Mouse (Mus musculus) gastrocnemius, postnatal 4 days (tissue): ENCODE results near the gene Wfdc21. TPM values are rescaled to one million over a fixed set of nuclear protein-coding genes. Genes with fewer than 3 reads are reported as not detected.
A peak's percentile ranks its signal among the peaks of the same experiment; 100 is the strongest.

ENCODE experiments used
- DNase-seq, 2 experiments: peaks; one replicate each; pipeline ENCODE4 v3.0.0; 2021 to 2022; ENCODE audit warnings: low spot score in 2 of 2, mixed read lengths in 2 of 2
- total RNA-seq, 2 experiments: library from RNA; stranded (reverse); gene quantifications; 2 replicates each; pipeline ENCODE4 v1.2.3; 2021

Wfdc21 gene
- total RNA-seq, 2 experiments from 2014 or later: 0.73 TPM; not detected in 1

DNA sequence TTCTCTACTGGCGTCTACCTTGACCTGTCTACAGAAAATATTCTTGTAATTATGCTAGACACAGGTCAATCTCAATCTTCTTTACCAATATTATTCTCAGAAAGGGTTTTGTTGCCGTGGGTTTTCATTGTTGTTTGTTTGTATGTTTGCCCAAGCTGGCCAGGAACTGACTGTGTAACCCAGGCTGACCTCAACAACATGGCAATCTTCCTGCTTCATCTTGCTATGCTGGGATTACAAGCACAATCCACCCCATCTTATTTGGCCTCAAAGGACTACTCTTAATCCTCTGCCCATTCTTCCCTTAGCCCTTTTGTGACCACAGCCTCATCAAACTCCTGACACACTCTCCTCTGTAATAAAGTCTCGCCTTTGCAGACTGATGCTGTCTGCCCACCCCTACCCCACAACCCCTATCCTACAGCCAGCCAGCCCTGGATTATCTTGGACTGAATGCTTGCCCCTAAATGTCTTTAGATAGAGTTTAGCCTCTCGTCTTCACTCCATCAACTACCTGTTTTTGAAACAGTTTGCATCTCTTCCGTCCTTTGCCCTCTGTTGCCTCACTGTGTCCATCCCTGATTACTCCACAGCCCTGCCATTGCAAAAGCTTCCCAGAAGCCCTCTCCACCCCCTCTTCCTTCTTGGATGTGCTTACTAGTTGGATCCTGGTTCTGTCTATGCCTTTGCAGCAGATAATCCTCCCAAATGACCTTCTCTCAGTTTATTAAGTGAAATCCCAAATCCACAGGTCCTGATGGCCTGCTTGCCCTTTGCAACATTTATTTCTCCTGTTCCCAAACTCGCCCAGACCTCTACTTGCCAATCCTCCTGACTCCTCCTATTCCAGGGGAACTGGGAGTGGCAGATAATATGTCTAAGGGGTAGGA is 881 bp downstream of the Wfdc21 start:
- no peak for DNase-seq

DNA sequence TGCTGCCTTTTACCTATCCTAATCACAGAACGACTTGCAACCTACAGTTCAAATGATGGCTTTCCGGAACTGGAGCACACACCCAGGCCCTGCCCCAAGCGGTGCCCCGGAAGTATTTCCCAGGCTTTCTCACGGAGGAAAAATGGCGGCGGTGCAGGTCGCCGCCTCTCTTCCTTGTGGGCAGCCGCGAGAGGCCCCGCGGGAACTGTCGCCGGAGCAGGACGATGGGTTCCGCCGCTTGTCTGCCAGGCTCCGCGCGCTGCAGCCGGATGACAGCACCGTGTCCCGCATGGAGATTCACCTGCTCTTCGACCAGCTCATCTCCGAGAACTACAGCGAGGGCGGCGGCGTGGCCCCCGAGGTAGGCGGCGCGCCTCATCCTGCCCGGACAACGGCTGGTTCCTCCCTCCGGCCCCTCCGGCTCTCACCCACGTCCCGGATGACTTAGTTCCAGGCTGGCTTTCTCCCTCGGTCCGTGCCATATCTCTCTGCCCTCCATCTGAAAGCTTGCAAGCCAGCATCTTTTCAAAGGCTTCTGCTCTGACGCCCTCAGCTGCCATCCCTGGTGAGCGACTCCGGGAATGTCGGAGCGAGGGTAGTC is 6.9 kb downstream of the Wfdc21 start, which contains the start of gene Heatr6:
Heatr6 (plus strand) TSS at position 116 of the 601 bp plus-strand sequence.
- peak; percentile 86 to 93 for DNase-seq

DNA sequence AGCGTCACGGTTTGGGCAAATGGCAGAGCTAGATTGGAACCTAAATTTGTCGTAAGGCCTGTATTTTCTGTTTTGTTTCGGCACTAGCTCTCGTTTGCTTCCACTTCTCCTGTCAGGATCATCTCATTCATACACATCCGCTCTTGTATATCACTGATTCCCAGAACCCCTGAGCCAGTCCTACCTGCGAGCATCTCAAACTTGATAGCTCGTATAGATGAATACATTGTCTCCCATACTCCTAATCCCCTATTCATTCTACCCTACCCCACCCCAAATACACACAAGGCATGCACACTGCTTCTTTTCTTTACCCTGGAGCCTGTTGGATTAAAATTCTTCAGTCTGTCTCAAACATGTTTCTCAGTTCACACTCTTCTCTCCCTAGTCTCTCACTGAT is 7.5 kb downstream of the Wfdc21 start:
- DNase-seq: no peak

DNA sequence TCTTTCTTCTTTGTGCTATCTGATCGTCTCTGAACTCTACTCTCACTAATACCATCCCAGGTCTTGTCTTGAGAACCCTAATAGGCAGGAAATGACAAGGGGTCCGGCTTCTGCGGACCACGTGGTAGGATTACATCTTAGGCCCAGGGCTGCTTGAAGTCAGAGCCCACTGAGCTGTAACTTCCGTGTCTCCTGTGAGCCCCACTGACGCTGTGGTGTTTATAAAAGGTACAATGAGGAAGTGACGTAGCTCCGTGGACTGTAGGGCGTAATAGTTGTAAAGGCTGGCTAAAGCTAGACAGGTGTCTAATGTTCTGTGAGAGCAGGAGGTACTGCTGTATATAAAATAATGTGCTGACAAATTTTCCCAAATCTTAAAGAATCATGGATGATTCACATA is 20.6 kb downstream of the Wfdc21 start:
- no peak for DNase-seq

DNA sequence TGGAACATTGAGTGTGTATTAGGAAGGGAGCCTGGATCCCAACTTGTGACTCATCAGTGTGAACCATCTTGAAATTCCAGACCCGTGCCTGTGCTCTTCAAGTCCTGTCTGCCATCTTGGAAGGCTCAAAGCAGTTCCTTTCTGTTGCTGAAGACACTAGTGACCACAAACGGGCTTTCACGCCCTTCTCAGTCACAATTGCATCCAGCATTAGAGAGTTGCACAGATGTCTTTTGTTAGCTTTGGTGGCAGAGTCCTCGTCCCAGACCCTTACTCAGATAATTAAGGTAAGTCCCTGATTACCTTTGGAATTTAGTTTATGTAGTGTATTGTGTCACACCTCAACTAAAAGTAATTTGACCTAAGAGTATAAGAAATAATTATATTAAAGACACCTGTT is 22.2 kb downstream of the Wfdc21 start:
- DNase-seq: no peak

DNA sequence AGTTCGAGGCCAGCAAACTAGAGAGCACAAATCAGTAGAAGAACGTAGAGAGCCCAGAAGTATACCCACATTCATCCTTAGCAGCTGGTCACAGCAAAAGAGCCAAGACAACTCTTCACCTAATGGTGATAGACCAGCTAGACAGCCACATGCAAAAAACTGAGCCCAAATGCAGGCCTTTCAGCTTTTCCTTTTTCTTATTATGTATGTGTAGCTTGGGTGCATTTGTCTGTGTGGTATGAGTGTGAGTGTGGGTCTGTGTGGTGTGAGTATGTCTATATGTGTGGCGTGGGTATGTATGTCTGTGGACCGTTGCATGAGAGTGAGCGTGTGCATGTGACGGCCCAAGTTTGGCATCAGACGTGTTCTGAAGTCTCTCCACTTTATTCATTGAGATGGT is 24.3 kb downstream of the Wfdc21 start:
- no peak for DNase-seq

DNA sequence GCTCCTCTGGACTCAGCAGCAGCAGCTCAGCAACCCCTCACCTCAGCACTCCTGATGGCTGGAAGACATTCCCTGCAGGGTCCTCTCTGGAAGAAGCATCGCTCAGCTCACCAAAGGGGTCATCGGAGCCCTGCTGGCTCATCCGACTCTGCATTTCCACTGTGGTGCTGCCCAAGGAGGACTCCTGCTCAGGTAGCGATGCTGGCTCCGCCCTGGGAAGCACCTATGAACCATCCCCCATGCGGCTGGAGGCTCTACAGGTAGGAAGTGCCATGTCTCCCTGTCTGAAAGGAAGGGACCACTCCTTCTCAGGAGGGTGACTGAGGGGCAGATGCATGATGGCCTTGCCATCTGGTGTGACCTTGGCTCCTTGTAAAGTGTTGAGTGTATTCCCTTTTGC is 25.6 kb downstream of the Wfdc21 start:
- DNase-seq: no peak

DNA sequence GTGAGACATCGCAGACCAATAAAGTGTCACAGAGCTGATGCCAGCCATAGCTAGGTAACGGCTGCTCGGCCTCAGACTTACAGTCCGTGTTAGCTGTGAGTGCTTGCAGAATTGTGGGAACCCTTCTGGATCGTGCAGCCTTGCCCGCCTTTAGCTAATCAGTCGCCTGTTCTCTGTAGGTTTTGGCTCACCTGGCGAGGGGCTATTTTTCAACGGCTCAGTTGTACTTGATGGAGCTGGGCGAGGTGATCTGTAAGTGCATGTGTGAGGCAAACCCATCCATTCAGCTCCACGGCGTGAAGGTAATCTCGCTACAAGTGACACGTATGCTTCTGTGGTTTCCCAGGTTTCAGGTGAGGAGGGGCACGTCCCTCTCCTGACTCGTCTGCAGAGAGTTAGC is 27.0 kb downstream of the Wfdc21 start:
- no peak for DNase-seq

DNA sequence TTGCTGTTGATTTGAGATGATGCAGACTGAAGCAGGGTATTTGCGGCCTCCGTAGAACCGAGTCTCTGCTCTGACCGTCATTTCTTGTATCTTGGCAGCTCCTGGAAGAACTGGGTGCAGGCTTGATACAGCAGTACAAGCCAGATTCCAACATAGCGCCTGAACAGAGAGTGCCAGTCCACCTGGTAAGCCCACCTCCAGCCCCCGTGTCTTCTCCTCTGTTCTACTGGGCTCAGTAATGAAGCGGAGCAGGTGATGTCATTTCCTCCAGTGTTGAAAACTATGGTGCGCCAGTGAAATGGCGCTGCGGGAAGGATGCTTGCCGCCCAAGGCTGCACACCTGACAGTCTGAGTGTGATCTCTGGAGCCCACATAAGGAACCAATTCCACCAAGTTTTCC is 27.6 kb downstream of the Wfdc21 start:
- DNase-seq: no peak

DNA sequence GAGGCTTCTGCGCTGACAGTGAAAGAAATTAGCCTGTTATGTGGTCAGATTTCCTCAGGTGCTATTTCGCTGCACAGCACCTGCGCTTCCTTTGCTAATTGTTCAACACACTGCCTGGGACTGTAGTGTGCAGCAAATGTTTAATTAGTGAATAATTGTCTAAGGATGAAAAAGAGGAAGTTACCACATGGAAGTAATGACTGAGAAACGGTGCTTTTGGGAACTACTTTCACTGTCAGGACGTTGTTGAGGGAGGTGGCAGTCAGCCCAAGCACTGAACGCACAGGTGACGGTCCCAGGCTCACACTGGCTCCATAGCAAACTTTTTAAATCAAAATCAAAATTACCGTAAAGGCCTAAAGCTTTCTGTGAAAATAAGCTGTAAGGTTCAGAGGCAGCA is 30.1 kb downstream of the Wfdc21 start:
- DNase-seq: no peak

DNA sequence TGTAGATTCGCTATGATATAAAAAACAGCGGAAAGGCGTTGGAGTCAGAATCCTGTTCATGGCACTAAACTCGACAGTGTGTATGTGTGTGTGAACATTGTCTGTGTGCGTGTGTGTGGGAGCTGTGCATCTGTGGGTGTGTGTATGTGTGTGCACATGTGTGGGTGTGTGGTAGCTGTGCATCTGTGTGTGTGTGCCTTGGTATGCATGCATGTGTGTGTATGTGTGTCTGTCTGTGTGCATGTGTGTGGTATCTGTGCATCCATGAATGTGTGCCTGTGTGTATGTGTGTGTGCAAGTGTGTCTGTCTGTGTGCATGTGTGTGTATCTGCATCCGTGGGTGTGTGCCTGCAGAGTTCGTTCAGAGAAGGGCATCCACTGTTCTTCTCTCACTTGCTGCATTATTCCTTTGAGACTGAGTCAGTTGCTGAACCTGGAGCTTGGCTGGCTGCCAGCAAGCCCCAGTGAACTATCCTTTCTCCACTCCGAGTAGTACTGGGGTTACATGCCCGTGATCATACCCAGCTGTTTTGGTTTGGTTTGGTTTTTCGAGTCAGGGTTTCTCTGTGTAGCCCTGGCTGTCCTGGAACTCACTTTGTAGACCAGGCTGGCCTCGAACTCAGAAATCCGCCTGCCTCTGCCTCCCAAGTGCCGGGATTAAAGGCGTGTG is 37.3 kb downstream of the Wfdc21 start:
- no peak for DNase-seq

DNA sequence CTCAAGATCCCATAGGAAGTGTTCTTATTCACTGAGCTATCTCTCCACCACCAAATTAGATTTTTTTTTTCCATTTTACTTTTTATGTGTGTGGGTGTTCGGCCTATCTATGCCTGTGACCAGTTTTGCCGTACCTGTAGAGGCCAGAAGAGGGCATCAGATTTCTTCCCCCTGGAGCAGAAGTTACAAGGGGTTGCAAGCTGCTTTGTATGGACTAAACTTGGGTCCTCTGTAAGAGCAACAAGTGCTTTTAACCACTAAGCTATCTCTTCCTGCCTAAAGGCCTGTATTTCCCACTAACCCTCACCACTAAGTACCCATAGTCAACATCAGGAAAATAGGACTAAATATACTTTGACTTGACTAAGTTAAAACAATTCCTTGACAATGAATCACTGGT is 37.9 kb downstream of the Wfdc21 start:
- DNase-seq: no peak

DNA sequence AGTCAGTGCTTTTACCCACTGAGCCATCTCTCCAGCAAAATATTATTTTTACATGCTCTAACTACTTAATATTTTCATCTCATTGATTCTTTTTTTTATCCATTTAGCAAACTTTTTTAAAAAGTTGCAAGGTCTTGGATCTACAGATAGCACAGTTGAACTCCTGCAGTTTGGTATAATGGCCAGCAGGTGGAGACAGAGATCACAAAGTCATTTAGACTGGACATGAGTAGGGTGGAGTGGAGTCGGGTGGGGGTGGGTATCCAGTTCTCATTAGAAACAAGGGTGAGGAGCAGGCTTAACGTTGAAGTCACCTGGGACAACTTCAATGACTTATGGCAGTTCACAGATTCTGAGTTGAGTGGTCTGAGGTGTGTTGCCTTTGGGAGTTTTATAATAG is 38.6 kb downstream of the Wfdc21 start:
- peak in 1 of 2 experiments; percentile 37 for DNase-seq

DNA sequence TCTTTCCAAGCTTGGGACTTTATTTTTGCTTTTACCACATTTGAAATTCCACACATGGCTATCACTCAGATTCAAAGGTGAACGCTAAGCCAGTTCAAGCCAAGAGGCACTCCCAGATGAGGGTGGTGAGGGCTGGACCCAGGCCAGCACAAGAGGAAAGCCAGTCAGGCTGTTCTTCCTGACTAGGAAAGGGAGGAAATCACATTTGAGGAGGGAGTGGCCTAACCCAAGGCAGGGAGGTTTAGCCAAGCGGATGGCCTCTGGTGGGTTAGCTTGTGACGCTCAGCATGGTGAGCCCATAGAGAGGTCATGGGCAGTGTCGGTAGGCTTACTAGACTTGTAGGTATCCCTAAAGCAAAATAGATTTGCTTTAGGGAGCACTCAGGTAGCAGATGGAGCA is 40.1 kb downstream of the Wfdc21 start:
- DNase-seq: no peak

DNA sequence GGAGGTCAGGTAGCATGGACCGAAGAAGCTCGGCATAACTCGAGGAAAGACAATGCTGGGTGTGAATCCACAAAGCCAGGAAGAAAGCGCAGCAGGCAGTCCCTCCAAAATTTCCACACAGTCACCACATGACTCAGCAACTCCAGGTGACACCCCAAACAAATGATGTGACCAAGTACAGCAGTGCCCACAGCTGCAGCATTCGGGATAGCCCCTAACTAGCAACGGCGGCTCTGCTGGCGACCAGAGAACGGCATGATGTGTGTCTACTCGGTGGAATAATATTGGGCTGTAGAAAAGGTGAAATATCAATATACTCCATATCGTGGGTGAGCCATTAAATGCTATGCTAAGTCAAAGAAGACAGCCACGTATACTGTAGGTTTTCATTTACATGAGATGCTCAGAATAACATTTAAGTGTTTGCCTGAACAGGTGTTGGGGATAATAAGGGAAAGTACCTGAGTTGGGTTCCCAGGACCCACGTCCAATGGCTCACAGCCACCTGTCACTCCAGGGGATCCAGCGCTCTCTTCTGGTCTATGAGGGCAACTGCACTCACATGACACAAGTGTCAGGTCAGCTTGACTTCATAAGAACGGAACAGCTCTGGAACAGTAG is 40.8 kb downstream of the Wfdc21 start:
- DNase-seq: no peak

DNA sequence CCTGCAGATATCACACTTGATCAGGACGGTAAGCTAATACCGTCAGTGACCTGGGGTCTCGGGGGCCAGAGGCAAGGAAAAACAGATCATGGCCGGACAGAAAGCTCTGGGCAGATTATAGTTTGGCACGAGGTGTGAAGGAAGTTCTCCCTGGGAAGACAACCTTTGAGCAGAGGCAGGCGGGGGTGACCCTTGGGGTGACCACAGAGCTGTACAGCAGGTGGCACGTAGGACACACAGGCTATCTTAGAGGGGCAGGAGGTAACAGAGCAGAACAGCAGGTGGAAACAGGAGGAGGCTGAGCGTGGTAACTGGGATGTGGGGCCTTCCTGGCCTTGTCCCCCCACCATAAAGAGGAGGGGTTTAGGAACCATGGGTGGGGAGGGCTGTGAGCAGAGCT is 41.6 kb downstream of the Wfdc21 start:
- no peak for DNase-seq

DNA sequence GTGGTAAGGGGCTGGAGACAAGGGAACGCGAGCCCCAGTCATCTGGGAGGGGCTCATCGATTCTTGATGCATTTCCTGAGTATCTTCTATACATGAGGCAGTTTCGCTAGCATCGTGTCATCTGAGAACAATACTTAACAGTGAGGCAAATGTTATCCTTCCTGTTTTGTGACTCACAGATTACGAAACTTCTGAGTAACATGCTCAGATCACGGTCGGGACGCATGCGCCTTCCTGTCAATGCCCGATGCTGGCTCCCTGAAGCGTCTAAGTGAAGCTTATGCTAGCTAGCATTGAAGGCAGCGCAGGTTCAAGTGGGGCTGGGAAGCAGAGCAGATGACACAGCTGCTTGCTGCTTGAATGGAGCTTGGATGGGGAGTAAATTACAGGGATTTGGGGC is 42.5 kb downstream of the Wfdc21 start:
- no peak for DNase-seq

DNA sequence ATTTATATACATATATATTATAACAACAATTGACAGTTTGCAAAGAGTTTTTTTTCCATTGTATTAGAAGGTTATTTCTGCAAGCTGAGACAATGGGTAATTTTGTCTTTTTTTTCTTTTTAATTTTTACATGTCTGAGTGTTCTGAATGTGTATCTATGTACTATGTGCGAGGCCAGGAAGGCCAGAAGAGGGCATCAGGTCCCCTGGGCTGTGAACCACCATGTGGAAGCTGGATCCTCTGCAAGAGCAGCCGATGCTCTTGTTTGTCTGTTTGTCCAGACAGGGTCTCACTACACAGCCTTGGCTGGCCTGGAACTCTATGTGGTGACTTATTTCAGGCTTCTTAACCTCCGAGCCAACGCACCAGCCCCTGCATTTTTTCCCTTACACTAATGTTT is 44.4 kb downstream of the Wfdc21 start:
- no peak for DNase-seq

DNA sequence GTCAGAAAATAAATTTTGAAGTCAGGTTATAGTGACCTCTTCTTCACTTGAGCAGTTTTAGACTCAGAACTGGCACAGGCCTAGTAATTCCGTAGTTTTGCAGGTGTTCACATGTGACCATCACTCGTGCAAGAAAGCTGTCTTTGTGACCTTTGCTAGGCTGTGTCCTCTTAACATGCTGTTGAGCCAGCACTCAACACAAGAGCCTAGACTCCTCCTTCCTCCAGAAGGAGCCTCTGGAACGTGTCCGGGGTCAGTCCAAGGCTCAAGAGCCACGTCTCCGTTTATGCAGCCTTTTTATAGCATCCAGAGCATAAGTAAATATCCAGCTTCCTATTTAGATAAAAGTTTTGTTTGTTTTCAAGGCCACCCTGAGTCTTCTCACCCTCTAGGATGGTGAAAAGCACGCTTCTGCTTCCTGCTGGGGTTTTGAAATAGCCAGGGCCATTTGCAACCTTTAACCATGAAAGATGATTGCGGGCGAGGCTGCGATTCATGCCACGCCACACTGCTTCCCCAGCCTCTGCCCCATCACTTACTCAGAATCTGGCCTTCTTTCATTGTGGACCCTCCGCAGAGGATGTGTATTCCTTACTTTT is 45.7 kb downstream of the Wfdc21 start:
- DNase-seq: no peak

DNA sequence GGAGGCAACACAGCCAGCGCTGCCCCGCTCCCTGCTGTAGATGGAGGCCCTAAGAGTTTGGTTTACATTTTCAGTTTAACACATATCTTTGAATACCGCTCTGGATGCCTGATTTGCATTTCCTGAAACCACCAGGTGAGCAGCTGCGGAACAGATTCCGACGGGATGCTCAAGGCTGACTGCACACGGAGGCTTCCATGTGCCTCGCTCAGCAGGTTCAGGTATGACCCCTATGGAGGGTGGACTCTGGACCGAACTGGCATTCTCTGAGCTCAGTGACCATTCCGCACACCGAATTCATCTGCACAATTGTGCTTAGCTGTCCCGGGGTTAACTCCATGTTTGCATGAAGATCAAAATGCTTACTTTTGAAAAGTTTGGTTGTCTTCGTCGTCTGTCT is 46.5 kb downstream of the Wfdc21 start:
- no peak for DNase-seq

DNA sequence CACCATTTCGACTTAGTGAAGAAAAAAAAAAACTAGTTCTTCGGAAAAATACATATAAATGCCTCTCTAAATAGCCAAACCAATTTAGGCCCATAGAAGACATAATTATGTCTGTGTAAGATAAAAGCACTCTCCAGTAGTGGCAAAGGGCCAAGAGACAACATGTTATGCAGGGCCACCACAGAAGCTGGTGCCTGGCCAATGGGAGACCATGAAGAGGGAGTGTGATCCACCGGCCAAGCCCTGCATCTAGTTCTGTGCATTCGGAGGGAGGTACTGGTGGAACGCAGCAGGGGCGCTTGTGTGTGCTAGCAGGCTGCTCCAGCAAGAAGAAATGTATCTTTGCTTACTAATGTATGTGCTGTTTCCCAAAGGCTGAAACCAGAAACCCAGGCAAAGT is 49.4 kb downstream of the Wfdc21 start:
- DNase-seq: no peak
